Mouse (Mus musculus) layer of hippocampus, postnatal 36 days (tissue): ENCODE results near the gene Cdiptos. TPM values are rescaled to one million over a fixed set of nuclear protein-coding genes. Genes with fewer than 3 reads are reported as not detected.

Source experiments
- DNase-seq, 2 experiments: peaks; one replicate each; pipeline ENCODE4 v3.0.0; 2022
- total RNA-seq, 2 experiments: library from RNA; stranded (reverse); gene quantifications; 2 replicates each; pipeline ENCODE4 v1.2.3; 2021

Cdiptos gene
- total RNA-seq, 2 experiments from 2014 or later = 0.35 TPM; not detected in 1

- DNase-seq = no peak
These were observed 38.4 kb upstream of the Cdiptos start, which contains the start of gene Mvp for GRCm38 (mm10) chr7:127014320-127014719. Gene Mvp (minus strand): TSS chr7:127014621.

GRCm38 (mm10) chr7:127013385-127013784, 37.5 kb upstream of the Cdiptos start:
- no peak for DNase-seq

- DNase-seq = no peak
These were observed 36.9 kb upstream of the Cdiptos start for GRCm38 (mm10) chr7:127012845-127013244.

GRCm38 (mm10) chr7:127012374-127012773, 36.5 kb upstream of the Cdiptos start:
- DNase-seq = no peak

- DNase-seq = no peak
These were observed 35.8 kb upstream of the Cdiptos start for GRCm38 (mm10) chr7:127011717-127012116.

- DNase-seq = no peak
These were observed 35.2 kb upstream of the Cdiptos start for GRCm38 (mm10) chr7:127011051-127011450.

- DNase-seq = no peak
These were observed 33.6 kb upstream of the Cdiptos start for GRCm38 (mm10) chr7:127009307-127010085.

- DNase-seq = peak; percentile 87
These were observed 32.5 kb upstream of the Cdiptos start for GRCm38 (mm10) chr7:127008239-127009019.

- DNase-seq = no peak
These were observed 31.6 kb upstream of the Cdiptos start for GRCm38 (mm10) chr7:127007313-127008024.

- no peak for DNase-seq
These were observed 28.4 kb upstream of the Cdiptos start for GRCm38 (mm10) chr7:127004122-127004875.

- DNase-seq = no peak
These were observed 27.7 kb upstream of the Cdiptos start for GRCm38 (mm10) chr7:127003620-127004019.

- no peak for DNase-seq
These were observed 23.7 kb upstream of the Cdiptos start for GRCm38 (mm10) chr7:126999568-126999967.

- DNase-seq = no peak
These were observed 20.6 kb upstream of the Cdiptos start for GRCm38 (mm10) chr7:126996449-126996848.

- DNase-seq = no peak
These were observed 12.9 kb upstream of the Cdiptos start for GRCm38 (mm10) chr7:126988816-126989215.

- DNase-seq = no peak
These were observed 10.4 kb upstream of the Cdiptos start for GRCm38 (mm10) chr7:126986319-126986718.

- no peak for DNase-seq
These were observed 9.0 kb upstream of the Cdiptos start for GRCm38 (mm10) chr7:126984667-126985444.

- DNase-seq = no peak
These were observed 7.2 kb upstream of the Cdiptos start for GRCm38 (mm10) chr7:126983113-126983512.

GRCm38 (mm10) chr7:126982054-126982453, 6.2 kb upstream of the Cdiptos start:
- no peak for DNase-seq

- DNase-seq = no peak
These were observed 5.7 kb upstream of the Cdiptos start for GRCm38 (mm10) chr7:126981601-126982000.

- no peak for DNase-seq
These were observed 2.9 kb upstream of the Cdiptos start for GRCm38 (mm10) chr7:126978841-126979240.

GRCm38 (mm10) chr7:126976878-126977459, 1.1 kb upstream of the Cdiptos start:
- no peak for DNase-seq

- no peak for DNase-seq
These were observed 177 bp downstream of the Cdiptos start, which contains the start of gene Cdipt for GRCm38 (mm10) chr7:126975893-126975949. Gene Cdipt (plus strand): TSS chr7:126975914.
